Mouse (Mus musculus): ENCODE results near the gene Aprt. TPM values are rescaled to one million over a fixed set of nuclear protein-coding genes. Genes with fewer than 3 reads are reported as not detected.

Gene Aprt
- polyA plus RNA-seq, 1 experiment from 2014 or later: 370 TPM

DNA sequence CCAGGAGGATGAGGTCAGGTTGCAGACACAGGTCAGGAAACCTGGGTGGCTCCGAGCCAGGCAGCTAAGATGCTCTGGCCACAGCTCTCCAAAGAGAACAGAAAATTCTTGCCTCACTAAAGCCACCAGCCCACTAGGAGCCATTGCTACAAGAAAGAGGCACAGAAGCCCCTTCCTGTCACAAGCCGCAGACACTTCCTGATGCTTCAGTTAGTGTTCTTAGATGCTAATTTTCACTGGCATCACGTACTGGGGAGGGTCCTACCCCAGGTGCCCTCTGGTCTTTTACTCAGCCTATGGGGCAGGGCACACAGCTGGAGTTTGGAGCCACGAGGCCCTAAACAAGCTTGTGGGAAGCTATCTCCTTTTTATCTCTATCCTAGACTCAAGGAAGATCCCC lies 19.3 kb upstream of the Aprt start:
- no peaks in the 10 kb centered on the region for H3K9me3 ChIP-seq (ENCODE audit: control insufficient read depth, low read length)
- 57% methylated on average over 4 of the region's 4 CpGs for WGBS
- no peaks in the 10 kb centered on the region for H3K4me1 ChIP-seq (ENCODE audit: control insufficient read depth, insufficient read depth, low read length)
- peaks cover 3% of the 10 kb centered on the region; the same call in 1 of the 2 replicates for H3K36me3 ChIP-seq (ENCODE audit: control insufficient read depth, insufficient read depth, low read length)
- H3K27me3 ChIP-seq (ENCODE audit: control insufficient read depth, insufficient read depth, low read length): no peaks in the 10 kb centered on the region
- H3K4me2 ChIP-seq (replicated peaks; ENCODE audit: low read depth, low read length): no peak overlapping the region
- no peak overlapping the region for H3K9ac ChIP-seq (ENCODE audit: low read depth, low read length)
- H3K27ac ChIP-seq (ENCODE audit: low read depth, low read length): no peak overlapping the region
- H3K4me3 ChIP-seq (ENCODE audit: low read length): no peak overlapping the region
- no peak for ATAC-seq (ENCODE audit: low FRiP score, low TSS enrichment)

DNA sequence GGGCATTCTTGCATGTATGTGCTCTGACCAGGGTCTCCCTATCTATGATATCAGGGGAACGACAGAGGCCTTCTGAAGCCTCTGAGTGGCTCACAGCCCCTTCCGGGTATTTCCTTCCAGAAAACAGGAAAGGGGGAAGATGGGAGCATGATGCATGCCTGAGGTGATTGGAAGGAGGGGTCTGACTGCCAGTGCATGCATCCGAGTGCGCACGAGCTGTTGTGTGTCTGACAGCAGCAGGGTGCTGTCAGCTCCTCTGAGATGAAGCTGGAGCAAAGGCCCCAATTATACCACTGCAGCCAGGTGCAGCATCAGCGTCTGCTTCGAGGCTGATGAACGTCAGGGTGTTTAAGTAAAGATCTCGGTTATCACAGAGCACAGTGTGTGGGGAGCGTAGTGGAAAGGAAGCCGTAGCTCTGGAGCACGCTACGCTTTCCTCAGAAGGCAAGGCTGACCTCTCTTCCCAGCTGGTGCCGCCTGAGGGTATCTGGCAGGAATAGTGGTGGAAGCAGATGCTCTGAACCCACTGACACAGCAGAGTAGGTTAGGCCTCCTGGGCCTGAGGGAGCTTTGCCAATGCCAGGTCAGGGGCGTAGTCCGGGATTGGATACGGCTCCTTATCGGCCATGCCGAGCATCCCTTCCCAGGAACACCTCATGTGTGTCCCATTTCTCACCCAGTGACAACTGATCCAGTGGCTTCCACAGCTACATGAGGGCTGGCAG lies 17.2 kb upstream of the Aprt start:
- WGBS: 77% methylated on average over 19 of the region's 19 CpGs
- H3K9ac ChIP-seq (ENCODE audit: low read depth, low read length): no peak overlapping the region
- H3K4me2 ChIP-seq (replicated peaks; ENCODE audit: low read depth, low read length): no peak overlapping the region
- no peaks in the 10 kb centered on the region for H3K4me1 ChIP-seq (ENCODE audit: control insufficient read depth, insufficient read depth, low read length)
- no peak for ATAC-seq (ENCODE audit: low FRiP score, low TSS enrichment)
- H3K27me3 ChIP-seq (ENCODE audit: control insufficient read depth, insufficient read depth, low read length): no peaks in the 10 kb centered on the region
- no peak overlapping the region for H3K4me3 ChIP-seq (ENCODE audit: low read length)
- no peaks in the 10 kb centered on the region for H3K9me3 ChIP-seq (ENCODE audit: control insufficient read depth, low read length)
- H3K36me3 ChIP-seq (ENCODE audit: control insufficient read depth, insufficient read depth, low read length): peaks cover 3% of the 10 kb centered on the region; the same call in 1 of the 2 replicates
- H3K27ac ChIP-seq (ENCODE audit: low read depth, low read length): no peak overlapping the region

DNA sequence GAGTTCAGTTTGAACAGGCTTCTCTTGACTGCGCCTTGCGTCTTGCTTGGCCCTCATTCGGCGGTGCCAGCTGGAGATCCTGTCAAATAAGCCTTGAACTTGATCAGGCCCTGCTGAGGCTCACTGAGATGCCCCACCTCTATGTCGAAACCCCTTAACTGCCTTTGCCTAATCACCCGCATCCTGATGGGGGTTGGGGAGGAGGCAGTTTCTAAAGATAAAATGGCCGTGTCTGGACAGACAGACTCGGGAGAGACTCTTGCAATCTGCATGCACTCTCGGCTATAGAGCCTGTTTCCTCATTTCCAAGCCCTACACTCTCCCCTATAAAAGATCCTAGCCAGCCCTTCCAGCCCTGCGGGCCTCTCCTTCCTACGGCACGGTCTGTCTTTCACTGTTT lies 16.5 kb upstream of the Aprt start:
- Histone ChIP-seq H3K4me3 (ENCODE audit: low read length) (no peak overlapping the region), H3K4me2 (replicated peaks; ENCODE audit: low read depth, low read length) (no peak overlapping the region), H3K4me1 (ENCODE audit: control insufficient read depth, insufficient read depth, low read length) (no peaks in the 10 kb centered on the region), H3K36me3 (ENCODE audit: control insufficient read depth, insufficient read depth, low read length) (no peaks in the 10 kb centered on the region; the same call in 1 of the 2 replicates), H3K27ac (ENCODE audit: low read depth, low read length) (no peak overlapping the region), H3K9ac (ENCODE audit: low read depth, low read length) (peak overlapping the region; percentile 23; the same call in 1 of the 2 replicates), H3K9me3 (ENCODE audit: control insufficient read depth, low read length) (no peaks in the 10 kb centered on the region), H3K27me3 (ENCODE audit: control insufficient read depth, insufficient read depth, low read length) (no peaks in the 10 kb centered on the region)
- 50% methylated on average over 12 of the region's 12 CpGs for WGBS
- ATAC-seq (ENCODE audit: low FRiP score, low TSS enrichment): no peak

DNA sequence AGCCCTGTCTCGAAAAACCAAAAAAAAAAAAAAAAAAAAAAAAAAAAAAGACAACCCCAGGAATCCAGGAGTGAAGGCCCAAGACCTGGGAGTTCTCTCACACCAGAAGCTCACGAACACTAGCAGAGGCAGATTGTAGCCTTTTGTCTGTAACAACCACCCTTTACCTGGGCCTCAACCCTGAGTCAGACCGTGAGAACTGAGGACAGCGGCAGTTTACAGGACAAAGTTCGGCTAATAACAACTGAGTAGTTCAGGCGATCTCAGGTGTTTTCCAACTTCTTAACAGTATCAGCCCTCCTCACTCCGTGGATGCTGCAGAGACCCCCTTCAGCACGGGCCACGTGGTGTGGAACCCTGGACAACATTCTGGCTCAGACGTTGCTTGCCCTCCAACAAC lies 10.0 kb upstream of the Aprt start:
- Histone ChIP-seq H3K36me3 (ENCODE audit: control insufficient read depth, insufficient read depth, low read length) (no peaks in the 10 kb centered on the region), H3K9ac (ENCODE audit: low read depth, low read length) (no peak overlapping the region), H3K27me3 (ENCODE audit: control insufficient read depth, insufficient read depth, low read length) (no peaks in the 10 kb centered on the region), H3K4me3 (ENCODE audit: low read length) (no peak overlapping the region), H3K4me1 (ENCODE audit: control insufficient read depth, insufficient read depth, low read length) (no peaks in the 10 kb centered on the region), H3K4me2 (replicated peaks; ENCODE audit: low read depth, low read length) (no peak overlapping the region), H3K27ac (ENCODE audit: low read depth, low read length) (no peak overlapping the region), H3K9me3 (ENCODE audit: control insufficient read depth, low read length) (no peaks in the 10 kb centered on the region)
- ATAC-seq (ENCODE audit: low FRiP score, low TSS enrichment): no peak
- WGBS: 81% methylated on average over 10 of the region's 10 CpGs

DNA sequence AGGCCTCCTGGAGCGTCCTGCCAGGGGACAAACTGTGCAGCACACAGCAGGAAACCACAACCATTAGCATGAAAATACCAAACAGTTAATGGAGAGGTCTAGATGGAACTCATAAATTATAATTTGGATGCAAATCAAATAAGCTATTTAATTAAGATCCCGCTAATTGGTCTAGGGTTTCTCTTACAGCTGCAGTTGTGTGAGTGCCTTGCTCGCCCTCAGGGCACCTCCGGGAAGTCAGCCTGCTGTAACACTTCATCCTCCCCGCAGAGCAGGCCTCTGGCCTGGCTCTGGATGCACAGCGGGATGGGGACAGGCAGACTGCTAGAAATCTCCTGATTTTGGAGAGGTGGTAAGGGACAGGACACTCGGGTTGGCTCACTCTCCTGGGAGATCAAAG lies 9.5 kb upstream of the Aprt start:
- Histone ChIP-seq H3K27me3 (ENCODE audit: control insufficient read depth, insufficient read depth, low read length) (no peaks in the 10 kb centered on the region), H3K4me1 (ENCODE audit: control insufficient read depth, insufficient read depth, low read length) (no peaks in the 10 kb centered on the region), H3K4me3 (ENCODE audit: low read length) (no peak overlapping the region), H3K36me3 (ENCODE audit: control insufficient read depth, insufficient read depth, low read length) (no peaks in the 10 kb centered on the region), H3K9me3 (ENCODE audit: control insufficient read depth, low read length) (no peaks in the 10 kb centered on the region), H3K27ac (ENCODE audit: low read depth, low read length) (no peak overlapping the region), H3K9ac (ENCODE audit: low read depth, low read length) (no peak overlapping the region; the same call in 1 of the 2 replicates), H3K4me2 (replicated peaks; ENCODE audit: low read depth, low read length) (no peak overlapping the region)
- ATAC-seq (ENCODE audit: low FRiP score, low TSS enrichment): no peak
- 53% methylated on average over 7 of the region's 7 CpGs for WGBS

DNA sequence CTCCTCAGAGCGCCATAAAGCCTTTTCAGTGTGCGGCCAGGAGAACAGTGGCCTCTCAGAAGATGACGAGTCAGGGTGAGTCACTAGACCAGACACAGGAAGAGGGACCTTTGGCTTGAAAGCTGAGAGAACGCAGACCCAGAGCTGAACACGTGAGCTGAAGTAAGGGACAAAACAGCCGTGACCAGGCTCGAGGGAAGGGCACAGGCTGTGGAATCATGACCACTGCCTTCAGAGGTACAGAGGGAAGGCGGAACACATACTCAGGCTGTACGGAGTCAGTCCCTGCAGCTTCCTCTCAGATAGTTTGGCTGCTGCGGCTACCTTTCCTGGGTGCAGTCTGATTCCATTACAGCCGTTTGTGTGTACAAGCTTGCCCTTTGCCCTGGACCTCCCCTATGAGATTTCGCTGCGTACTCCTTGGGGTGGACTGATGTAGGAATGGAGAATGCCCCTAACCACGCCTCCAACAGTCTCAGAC lies 8.7 kb upstream of the Aprt start:
- 39% methylated on average over 14 of the region's 14 CpGs for WGBS
- no peak overlapping the region for H3K9ac ChIP-seq (ENCODE audit: low read depth, low read length)
- no peaks in the 10 kb centered on the region for H3K9me3 ChIP-seq (ENCODE audit: control insufficient read depth, low read length)
- no peaks in the 10 kb centered on the region for H3K4me1 ChIP-seq (ENCODE audit: control insufficient read depth, insufficient read depth, low read length)
- H3K36me3 ChIP-seq (ENCODE audit: control insufficient read depth, insufficient read depth, low read length): no peaks in the 10 kb centered on the region
- H3K27ac ChIP-seq (ENCODE audit: low read depth, low read length): peak overlapping the region; percentile 37; the same call in 1 of the 2 replicates
- no peak for ATAC-seq (ENCODE audit: low FRiP score, low TSS enrichment)
- H3K27me3 ChIP-seq (ENCODE audit: control insufficient read depth, insufficient read depth, low read length): no peaks in the 10 kb centered on the region
- H3K4me2 ChIP-seq (replicated peaks; ENCODE audit: low read depth, low read length): no peak overlapping the region
- H3K4me3 ChIP-seq (ENCODE audit: low read length): no peak overlapping the region

DNA sequence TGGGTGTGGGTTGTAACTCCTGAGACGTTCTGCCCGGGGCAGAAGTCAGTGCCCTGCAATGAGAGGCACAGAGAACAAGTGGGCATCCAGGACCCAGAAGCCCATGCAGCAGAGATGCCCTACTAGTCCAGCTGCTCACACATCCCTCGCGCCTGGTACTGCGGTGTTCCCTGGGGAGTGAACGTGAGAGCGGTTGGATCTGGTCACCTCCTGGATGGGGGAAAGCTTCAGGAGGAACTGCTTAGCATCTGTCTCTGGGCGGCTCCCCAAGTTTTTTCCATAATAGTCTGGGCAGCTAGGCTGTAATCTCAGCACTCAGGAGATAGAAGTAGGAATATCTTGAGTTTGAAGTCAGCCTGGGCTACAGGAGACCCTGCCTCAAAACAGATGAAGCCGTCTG lies 8.3 kb upstream of the Aprt start:
- Histone ChIP-seq H3K27ac (ENCODE audit: low read depth, low read length) (no peak overlapping the region), H3K4me3 (ENCODE audit: low read length) (no peak overlapping the region), H3K36me3 (ENCODE audit: control insufficient read depth, insufficient read depth, low read length) (no peaks in the 10 kb centered on the region), H3K4me2 (replicated peaks; ENCODE audit: low read depth, low read length) (no peak overlapping the region), H3K4me1 (ENCODE audit: control insufficient read depth, insufficient read depth, low read length) (no peaks in the 10 kb centered on the region; the same call in 1 of the 2 replicates), H3K9ac (ENCODE audit: low read depth, low read length) (no peak overlapping the region), H3K9me3 (ENCODE audit: control insufficient read depth, low read length) (no peaks in the 10 kb centered on the region), H3K27me3 (ENCODE audit: control insufficient read depth, insufficient read depth, low read length) (no peaks in the 10 kb centered on the region)
- ATAC-seq (ENCODE audit: low FRiP score, low TSS enrichment): no peak
- WGBS: 84% methylated on average over 9 of the region's 9 CpGs

DNA sequence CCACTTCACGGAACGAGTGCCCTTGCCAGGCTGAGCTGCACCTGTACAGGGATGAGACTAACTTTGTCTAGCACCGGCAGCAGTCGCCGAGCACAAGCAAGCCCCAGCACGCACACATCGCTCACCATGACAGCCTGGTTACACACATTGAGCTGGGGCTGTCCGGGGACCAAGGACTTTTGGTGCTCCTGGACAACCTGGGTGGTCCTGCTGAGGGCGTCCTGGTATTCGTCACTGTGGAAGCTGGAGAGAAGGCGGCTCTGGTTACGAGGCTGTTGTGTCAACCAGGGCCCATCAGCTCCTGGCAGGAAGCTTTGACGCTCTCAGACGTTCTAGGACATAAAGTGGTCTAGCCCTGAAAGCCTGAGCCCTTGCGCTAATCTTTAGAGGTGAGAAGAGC lies 4.2 kb upstream of the Aprt start:
- no peaks in the 10 kb centered on the region for H3K27me3 ChIP-seq (ENCODE audit: control insufficient read depth, insufficient read depth, low read length)
- no peak for ATAC-seq (ENCODE audit: low FRiP score, low TSS enrichment)
- H3K9me3 ChIP-seq (ENCODE audit: control insufficient read depth, low read length): no peaks in the 10 kb centered on the region
- H3K4me2 ChIP-seq (replicated peaks; ENCODE audit: low read depth, low read length): no peak overlapping the region
- H3K36me3 ChIP-seq (ENCODE audit: control insufficient read depth, insufficient read depth, low read length): no peaks in the 10 kb centered on the region
- no peak overlapping the region for H3K4me3 ChIP-seq (ENCODE audit: low read length)
- peaks cover 12% of the 10 kb centered on the region for H3K4me1 ChIP-seq (ENCODE audit: control insufficient read depth, insufficient read depth, low read length)
- no peak overlapping the region for H3K27ac ChIP-seq (ENCODE audit: low read depth, low read length)
- 46% methylated on average over 15 of the region's 15 CpGs for WGBS
- H3K9ac ChIP-seq (ENCODE audit: low read depth, low read length): no peak overlapping the region

DNA sequence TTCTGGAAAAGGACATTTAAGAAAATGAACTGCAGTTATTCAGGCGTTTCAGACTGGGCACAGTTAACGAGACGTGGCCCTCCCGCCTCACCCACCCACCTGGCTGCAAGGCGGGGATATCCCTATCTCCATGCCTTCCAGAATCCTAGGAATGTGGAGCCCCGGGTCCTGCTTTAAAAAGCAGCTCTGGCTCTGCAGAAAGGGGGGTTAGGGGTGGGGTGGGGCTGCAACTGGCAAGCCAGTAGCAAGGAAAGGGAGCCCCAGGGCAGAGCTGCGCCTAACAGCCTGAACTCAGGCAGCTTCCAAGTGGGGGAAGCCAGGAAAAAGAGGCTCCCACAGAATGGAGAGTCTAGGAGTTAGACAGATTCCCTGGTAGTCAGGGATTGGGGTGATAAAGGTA lies 2.5 kb upstream of the Aprt start:
- Histone ChIP-seq H3K36me3 (ENCODE audit: control insufficient read depth, insufficient read depth, low read length) (peaks cover 4% of the 10 kb centered on the region; the same call in 1 of the 2 replicates), H3K9ac (ENCODE audit: low read depth, low read length) (no peak overlapping the region), H3K27me3 (ENCODE audit: control insufficient read depth, insufficient read depth, low read length) (no peaks in the 10 kb centered on the region), H3K4me1 (ENCODE audit: control insufficient read depth, insufficient read depth, low read length) (peaks cover 29% of the 10 kb centered on the region), H3K4me2 (replicated peaks; ENCODE audit: low read depth, low read length) (no peak overlapping the region), H3K9me3 (ENCODE audit: control insufficient read depth, low read length) (no peaks in the 10 kb centered on the region), H3K4me3 (ENCODE audit: low read length) (no peak overlapping the region), H3K27ac (ENCODE audit: low read depth, low read length) (no peak overlapping the region)
- WGBS: 24% methylated on average over 7 of the region's 7 CpGs
- ATAC-seq (ENCODE audit: low FRiP score, low TSS enrichment): no peak
